Mouse (Mus musculus) MEL (cell line): ENCODE data around the gene Krt86. TPM values are rescaled to one million over a fixed set of nuclear protein-coding genes. Genes with fewer than 3 reads are reported as not detected.

ENCODE experiments used
- DNase-seq: peaks from one replicate; pipeline ENCODE4 v3.0.0; 2011; ENCODE audit warnings: low read depth, low spot score
- H3K27ac ChIP-seq: 2 replicates; pipeline ENCODE4 v1.5.1; 2012; ENCODE audit warnings: low read depth, mild to moderate bottlenecking, control low read depth, low read length, moderate library complexity; ENCODE audit not compliant: control insufficient read depth
- H3K27me3 ChIP-seq, 2 experiments: fragments of 150-350 bp in 1 of 2; sonication (generic) in 1 of 2; 2 replicates each; pipeline ENCODE4 v1.6.1; 2012; ENCODE audit warnings: low read length in 2 of 2, mild to moderate bottlenecking in 2 of 2, improper control_type of control experiment in 1 of 2, moderate library complexity in 1 of 2; ENCODE audit not compliant: insufficient read depth in 2 of 2, control insufficient read depth in 1 of 2
- H3K36me3 ChIP-seq, 2 experiments: 2 replicates each; pipeline ENCODE4 v1.6.1; 2012 to 2014; ENCODE audit warnings: low read length in 2 of 2, improper control_type of control experiment in 1 of 2, inconsistent platforms in 1 of 2, mild to moderate bottlenecking in 1 of 2; ENCODE audit not compliant: insufficient read depth in 2 of 2, control insufficient read depth in 1 of 2
- H3K4me1 ChIP-seq, 2 experiments: fragments of 150-350 bp in 1 of 2; sonication (generic) in 1 of 2; 2 replicates each; pipeline ENCODE4 v1.6.1; 2012; ENCODE audit warnings: low read length in 2 of 2, improper control_type of control experiment in 1 of 2, mild to moderate bottlenecking in 1 of 2; ENCODE audit not compliant: insufficient read depth in 2 of 2, control insufficient read depth in 1 of 2
- H3K4me3 ChIP-seq, 2 experiments: fragments of 150-350 bp in 1 of 2; sonication (generic) in 1 of 2; 2 replicates each; pipeline ENCODE4 v1.5.1; 2012; ENCODE audit warnings: low read depth in 2 of 2, low read length in 2 of 2, mild to moderate bottlenecking in 2 of 2, moderate library complexity in 2 of 2, control low read depth in 1 of 2, improper control_type of control experiment in 1 of 2; ENCODE audit not compliant: control insufficient read depth in 1 of 2, insufficient read depth in 1 of 2
- H3K79me2 ChIP-seq: 2 replicates; pipeline ENCODE4 v1.6.1; 2012; ENCODE audit warnings: mild to moderate bottlenecking, low read length, moderate library complexity; ENCODE audit not compliant: control insufficient read depth, poor library complexity, insufficient read depth
- H3K9ac ChIP-seq: 2 replicates; pipeline ENCODE4 v1.6.1; 2012; ENCODE audit warnings: low read depth, mild to moderate bottlenecking, control low read depth, low read length, moderate library complexity; ENCODE audit not compliant: control insufficient read depth, poor library complexity, severe bottlenecking
- H3K9me3 ChIP-seq: fragments of 150-350 bp; sonication (generic); replicated peaks from 2 replicates; pipeline ENCODE4 v1.6.1; 2012; ENCODE audit warnings: mild to moderate bottlenecking, low read length, improper control_type of control experiment, moderate library complexity; ENCODE audit not compliant: insufficient read depth
- BHLHE40 ChIP-seq: IDR thresholded peaks from 2 replicates; pipeline ENCODE4 v1.6.1; 2012; ENCODE audit warnings: low read depth, mild to moderate bottlenecking, inconsistent platforms, low read length, improper control_type of control experiment, borderline replicate concordance
- CHD2 ChIP-seq: IDR thresholded peaks from 2 replicates; pipeline ENCODE4 v1.6.1; 2011; ENCODE audit warnings: low read length, improper control_type of control experiment
- CTCF ChIP-seq, 3 experiments: IDR thresholded peaks in 2 of 3; conservative IDR thresholded peaks in 1 of 3; 2 replicates each; pipeline ENCODE4 v1.5.1; 2011 to 2012; ENCODE audit warnings: low read length in 3 of 3, low read depth in 2 of 3, mild to moderate bottlenecking in 2 of 3, improper control_type of control experiment in 1 of 3, inconsistent platforms in 1 of 3, mixed read lengths in 1 of 3, moderate library complexity in 1 of 3; ENCODE audit not compliant: control insufficient read depth in 1 of 3, insufficient read depth in 1 of 3, poor library complexity in 1 of 3, severe bottlenecking in 1 of 3
- E2F4 ChIP-seq: IDR thresholded peaks from 2 replicates; pipeline ENCODE4 v1.6.1; 2011; ENCODE audit warnings: low read depth, low read length, improper control_type of control experiment, borderline replicate concordance
- ELF1 ChIP-seq: IDR thresholded peaks from 2 replicates; pipeline ENCODE4 v1.6.1; 2014; ENCODE audit warnings: low read depth, mild to moderate bottlenecking, inconsistent platforms, low read length, improper control_type of control experiment, moderate library complexity
- GATA1 ChIP-seq: IDR thresholded peaks from 2 replicates; pipeline ENCODE4 v1.6.1; 2011; ENCODE audit warnings: low read depth, low read length, improper control_type of control experiment
- JUND ChIP-seq: IDR thresholded peaks from 2 replicates; pipeline ENCODE4 v1.6.1; 2011; ENCODE audit warnings: low read depth, mild to moderate bottlenecking, improper control_type of control experiment, low read length
- MAX ChIP-seq: IDR thresholded peaks from 2 replicates; pipeline ENCODE4 v1.6.1; 2011; ENCODE audit warnings: low read length, improper control_type of control experiment
- MEF2A ChIP-seq: IDR thresholded peaks from 2 replicates; pipeline ENCODE4 v1.6.1; 2014; ENCODE audit warnings: low read depth, mild to moderate bottlenecking, inconsistent platforms, low read length, improper control_type of control experiment; ENCODE audit not compliant: poor library complexity, insufficient replicate concordance, severe bottlenecking; ENCODE audit errors: extremely low read depth
- POLR2AphosphoS2 ChIP-seq: IDR thresholded peaks from 2 replicates; pipeline ENCODE4 v1.6.1; 2011; ENCODE audit warnings: low read length, improper control_type of control experiment
- RAD21 ChIP-seq: IDR thresholded peaks from 2 replicates; pipeline ENCODE4 v1.6.1; 2011; ENCODE audit warnings: mild to moderate bottlenecking, low read depth, low read length, improper control_type of control experiment
- TCF12 ChIP-seq: IDR thresholded peaks from 2 replicates; pipeline ENCODE4 v1.6.1; 2014; ENCODE audit warnings: low read depth, mild to moderate bottlenecking, inconsistent platforms, low read length, improper control_type of control experiment, moderate library complexity
- USF1 ChIP-seq: IDR thresholded peaks from 2 replicates; pipeline ENCODE4 v1.6.1; 2014; ENCODE audit warnings: low read depth, mild to moderate bottlenecking, inconsistent platforms, low read length, improper control_type of control experiment, moderate library complexity
- polyA plus RNA-seq, 2 experiments: library from polyadenylated mRNA; stranded (reverse) in 1 of 2; unstranded in 1 of 2; fragments of >175 nt in 1 of 2; fragments of >200 nt in 1 of 2; gene quantifications; 2 replicates each; pipeline versions ENCODE4 v1.2.1 to v1.2.4; 2012; ENCODE audit warnings: low replicate concordance in 2 of 2, low read depth in 1 of 2; ENCODE audit not compliant: insufficient read length in 2 of 2, insufficient read depth in 1 of 2, missing spikeins in 1 of 2
- total RNA-seq: library from RNA; depleted of rRNA; stranded (reverse); fragments of 300-350 nt; gene quantifications from 2 replicates; pipeline ENCODE4 v1.2.3, GENCODE M21; 2012

The Krt86 gene
- total and polyA plus RNA-seq, 3 experiments = not detected

DNA sequence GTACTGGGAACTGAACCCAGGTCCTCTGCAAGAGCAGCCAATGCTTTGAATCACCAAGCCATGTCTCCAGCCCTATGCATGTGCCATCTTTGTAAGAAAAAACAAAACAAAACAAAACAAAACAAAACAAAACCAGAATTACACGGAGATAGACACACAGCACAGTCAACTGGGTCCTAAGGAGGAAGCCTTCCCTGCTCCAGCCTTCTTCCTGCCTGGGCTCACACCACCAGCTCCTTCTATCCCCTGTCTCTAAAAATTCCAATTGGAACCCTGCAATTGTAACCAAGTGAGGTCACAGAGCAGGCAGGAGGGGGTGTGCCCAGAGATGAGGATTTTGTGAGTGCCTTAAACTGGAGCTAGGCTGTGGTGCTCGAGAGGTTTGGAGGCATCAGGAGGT lies 25.8 kb upstream of the Krt86 start, which contains the start of gene Krt88:
TSS of gene Krt88 (plus strand) at position 301 of the 400 bp plus-strand sequence.
- no peak within 1 kb of the TSS; a peak in 1 of 4 replicates for H3K4me3 ChIP-seq
- peaks cover 0 to 10% of the 10 kb centered on the region in 2 experiments; a peak in 2 of 4 replicates for H3K36me3 ChIP-seq
- H3K79me2 ChIP-seq = no peaks in the 10 kb centered on the region
- 0 out of 2 replicates have a peak within 1 kb of the TSS, but pooled peaks have one; percentile 30 for H3K27ac ChIP-seq
- no peak for DNase-seq
- no peak for TF ChIP-seq MEF2A
- TF ChIP-seq USF1 = no peak
- no peak for TF ChIP-seq CHD2
- no peak for TF ChIP-seq MAX
- no peaks in the 10 kb centered on the region for H3K27me3 ChIP-seq
- no peak within 1 kb of the TSS for H3K9ac ChIP-seq
- H3K9me3 ChIP-seq = no peaks in the 10 kb centered on the region
- H3K4me1 ChIP-seq = peaks cover 0 to 10% of the 10 kb centered on the region in 2 experiments; a peak in 3 of 4 replicates

DNA sequence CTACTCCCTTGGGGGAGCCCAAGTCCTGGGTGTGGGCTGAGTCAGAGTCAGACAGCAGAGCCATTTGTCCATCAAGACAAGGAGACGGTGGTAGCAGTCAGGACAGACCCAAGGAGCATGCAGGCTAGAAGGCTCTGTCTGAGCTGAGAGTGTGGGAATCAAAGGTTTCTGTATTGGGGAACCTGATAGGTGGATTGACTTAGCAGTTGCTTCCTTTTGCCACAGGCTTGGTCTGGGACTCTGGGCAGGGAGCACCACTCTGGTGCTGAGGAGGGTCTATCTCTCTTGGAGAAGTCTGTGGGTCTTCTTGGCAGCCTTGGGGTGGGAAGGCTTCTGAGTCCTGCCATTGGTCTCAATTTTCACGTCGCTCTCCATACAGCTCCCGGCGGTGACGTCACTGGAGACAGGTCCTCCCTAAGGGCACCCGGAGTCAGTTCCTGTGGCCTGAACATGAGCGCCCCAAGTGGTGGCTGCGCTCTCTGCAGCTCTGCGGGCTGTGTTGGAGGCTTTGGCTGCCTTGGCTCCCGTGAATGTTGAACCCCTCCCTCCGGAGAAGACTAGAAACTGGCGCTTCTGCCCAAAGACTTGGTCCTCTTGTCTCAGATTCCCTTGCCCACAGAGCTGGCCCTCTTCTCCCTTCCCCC lies 20.1 kb upstream of the Krt86 start:
- peak; percentile 30 for DNase-seq
- Histone ChIP-seq H3K79me2 (no peaks in the 10 kb centered on the region), H3K36me3 (no peaks in the 10 kb centered on the region), H3K27ac (no peak overlapping the region), H3K9ac (no peak overlapping the region), H3K4me3 (no peak overlapping the region), H3K9me3 (no peaks in the 10 kb centered on the region), H3K4me1 (no peaks in the 10 kb centered on the region), H3K27me3 (no peaks in the 10 kb centered on the region)
- peak; percentile 3 for TF ChIP-seq RAD21
- peak; percentile 54 to 70 (median 60) for TF ChIP-seq CTCF (IDR thresholded peaks at IDR 0.05 in 2 of 3, conservative IDR thresholded peaks at IDR 0.05 in 1 of 3; ENCODE audit: control insufficient read depth in 1 of 3, insufficient read depth in 1 of 3, low read depth in 2 of 3, low read length in 3 of 3, poor library complexity in 1 of 3, severe bottlenecking in 1 of 3)
- TF ChIP-seq BHLHE40 = no peak

DNA sequence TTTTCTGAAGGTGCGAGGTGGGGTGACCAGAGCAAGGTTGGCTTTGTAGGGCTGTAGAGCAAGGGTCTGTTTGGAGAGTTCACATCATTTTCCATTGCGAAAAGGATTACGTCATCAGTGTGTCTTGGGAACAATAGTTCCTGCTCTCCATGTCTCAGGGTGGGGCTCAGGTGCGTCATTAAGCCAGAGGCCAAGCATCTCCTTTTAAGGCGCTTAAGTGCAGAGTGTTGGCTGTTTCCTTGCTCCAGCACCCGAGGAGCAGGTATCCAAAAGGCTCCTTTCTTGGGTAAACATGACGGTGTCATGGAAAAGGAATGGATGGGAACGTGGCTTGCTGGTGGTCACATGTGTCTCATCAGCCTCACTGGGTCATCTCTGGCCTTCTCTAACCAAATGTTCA lies 18.5 kb upstream of the Krt86 start:
- Histone ChIP-seq H3K27ac (no peak overlapping the region), H3K9ac (no peak overlapping the region), H3K9me3 (no peaks in the 10 kb centered on the region), H3K27me3 (no peaks in the 10 kb centered on the region), H3K36me3 (no peaks in the 10 kb centered on the region), H3K4me3 (no peak overlapping the region), H3K4me1 (no peaks in the 10 kb centered on the region), H3K79me2 (no peaks in the 10 kb centered on the region)
- TF ChIP-seq ELF1 = no peak
- no peak for TF ChIP-seq TCF12
- no peak for TF ChIP-seq USF1
- TF ChIP-seq POLR2AphosphoS2 = no peak
- TF ChIP-seq GATA1 = no peak
- TF ChIP-seq E2F4 = no peak
- TF ChIP-seq JUND = no peak
- DNase-seq = no peak
